Mouse (Mus musculus): ENCODE measurements around the gene Mettl8.

Mettl8 gene

DNA sequence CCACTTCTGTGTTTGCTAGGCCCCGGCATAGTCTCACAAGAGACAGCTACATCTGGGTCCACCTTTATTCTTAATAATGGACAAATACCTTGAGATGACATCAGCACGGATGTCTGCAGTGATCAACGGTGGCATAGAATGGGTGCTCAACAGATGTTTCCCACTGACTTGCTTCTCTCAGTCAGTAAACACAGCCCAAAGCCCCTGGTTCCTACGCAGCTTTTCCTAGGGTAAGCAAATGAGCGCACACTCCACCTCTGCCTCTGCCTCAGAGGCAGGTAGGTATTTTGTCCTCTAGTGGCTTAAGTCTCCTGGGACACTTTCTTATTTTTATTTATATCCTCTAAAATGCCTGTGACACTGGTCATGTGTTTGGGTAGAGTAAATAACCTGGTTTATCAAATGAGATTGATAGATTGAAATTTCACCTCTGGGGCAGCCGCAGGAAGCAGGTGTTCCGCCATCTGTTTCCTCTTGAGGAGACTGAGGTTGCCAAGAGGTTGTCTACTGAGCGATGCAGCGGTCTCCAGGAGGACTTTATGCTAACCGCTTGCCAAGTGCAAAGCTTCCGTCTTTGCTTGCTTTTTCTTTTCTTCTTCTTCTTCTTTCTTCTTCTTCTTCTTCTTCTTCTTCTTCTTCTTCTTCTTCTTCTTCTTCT lies 124.6 kb downstream of the Mettl8 start:
- no peak for DNase-seq (ENCODE audit: low spot score)

DNA sequence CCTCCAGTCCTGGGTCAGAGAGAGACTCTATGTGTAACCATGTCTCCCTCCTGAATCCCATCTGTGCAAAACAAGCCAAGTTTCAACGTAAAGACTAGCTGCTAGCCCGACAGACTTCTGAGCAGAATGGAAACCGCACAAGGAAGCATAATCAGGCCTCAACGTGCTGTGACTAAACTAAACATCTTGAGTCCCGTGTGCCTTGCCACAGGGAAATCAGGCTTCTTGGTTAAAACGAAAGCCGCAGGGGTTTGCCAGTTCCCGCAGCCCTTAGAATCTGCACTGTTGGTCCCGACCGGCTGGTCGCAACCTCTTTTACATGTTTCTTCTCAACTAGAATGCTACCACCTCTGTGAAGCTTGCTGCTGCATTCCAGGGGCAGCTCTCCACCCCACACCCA lies 125.7 kb downstream of the Mettl8 start:
- no peak for DNase-seq (ENCODE audit: low spot score)

DNA sequence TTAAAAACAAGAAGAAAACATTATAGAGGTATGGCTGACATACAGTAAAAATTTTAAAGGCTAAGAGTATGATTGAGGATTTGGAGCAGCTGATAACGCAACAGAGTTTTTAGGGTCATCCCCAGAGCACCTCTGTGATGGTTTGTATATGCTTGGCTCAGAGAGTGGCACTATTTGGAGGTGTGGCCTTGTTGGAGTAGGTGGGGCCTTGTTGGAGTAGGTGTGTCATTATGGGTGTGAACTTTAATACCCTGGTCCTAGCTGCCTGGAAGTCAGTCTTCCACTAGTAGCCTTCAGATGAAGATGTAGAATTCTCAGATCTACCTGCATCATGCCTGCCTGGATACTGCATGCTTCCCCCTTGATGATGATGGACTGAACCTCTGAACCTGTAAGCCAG lies 131.3 kb downstream of the Mettl8 start:
- no peak for DNase-seq (ENCODE audit: low spot score)

DNA sequence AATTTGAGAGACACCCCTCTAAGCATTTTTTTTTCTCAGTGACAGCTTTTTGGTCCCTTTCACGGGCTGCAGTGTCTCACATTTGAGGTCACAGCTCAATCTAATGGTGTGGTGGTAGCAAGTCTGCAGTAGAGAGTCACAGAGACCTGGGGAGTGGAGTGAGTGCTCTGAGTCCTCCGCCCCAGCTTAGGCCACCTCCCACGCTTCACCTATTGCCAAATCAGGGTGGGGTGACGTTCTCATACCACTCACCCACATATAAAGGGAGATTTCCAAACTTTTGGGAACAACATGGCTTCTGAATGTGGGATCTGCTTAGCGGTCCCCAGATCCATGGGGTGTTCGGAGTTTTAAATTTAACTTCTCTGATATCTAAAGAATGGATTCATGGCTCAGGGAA lies 132.6 kb downstream of the Mettl8 start:
- no peak for DNase-seq (ENCODE audit: low spot score)

DNA sequence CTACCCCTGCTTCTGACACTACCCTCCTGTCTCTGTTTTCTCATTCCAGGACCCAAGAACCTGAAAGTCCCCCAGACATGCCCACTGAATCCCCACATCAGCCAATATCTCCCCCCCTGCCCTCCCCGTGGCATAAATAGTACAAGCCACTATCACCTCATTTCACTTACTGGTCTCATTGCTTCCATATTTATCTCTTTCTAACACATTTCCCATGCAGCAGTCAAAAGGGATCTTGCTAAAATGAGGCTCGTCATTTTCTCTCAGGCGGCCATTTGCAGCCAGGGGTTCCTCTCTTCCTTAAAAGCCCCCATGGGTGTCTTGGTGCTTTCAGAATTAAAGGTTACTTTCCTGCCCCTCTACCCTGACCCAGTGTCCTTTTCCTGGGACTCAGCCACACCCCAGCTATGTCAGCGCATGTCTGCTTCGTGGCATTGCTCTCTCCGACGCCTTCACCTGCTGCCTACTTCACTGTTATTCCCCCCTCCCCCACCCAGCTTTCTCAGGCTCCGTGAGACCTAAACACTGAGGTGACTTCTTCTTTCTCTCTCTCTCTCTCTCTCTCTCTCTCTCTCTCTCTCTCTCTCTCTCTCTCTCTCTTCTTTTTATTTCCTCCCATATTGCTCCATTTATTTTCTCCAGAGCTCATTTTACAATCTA lies 134.3 kb downstream of the Mettl8 start:
- no peak for DNase-seq (ENCODE audit: low spot score)

DNA sequence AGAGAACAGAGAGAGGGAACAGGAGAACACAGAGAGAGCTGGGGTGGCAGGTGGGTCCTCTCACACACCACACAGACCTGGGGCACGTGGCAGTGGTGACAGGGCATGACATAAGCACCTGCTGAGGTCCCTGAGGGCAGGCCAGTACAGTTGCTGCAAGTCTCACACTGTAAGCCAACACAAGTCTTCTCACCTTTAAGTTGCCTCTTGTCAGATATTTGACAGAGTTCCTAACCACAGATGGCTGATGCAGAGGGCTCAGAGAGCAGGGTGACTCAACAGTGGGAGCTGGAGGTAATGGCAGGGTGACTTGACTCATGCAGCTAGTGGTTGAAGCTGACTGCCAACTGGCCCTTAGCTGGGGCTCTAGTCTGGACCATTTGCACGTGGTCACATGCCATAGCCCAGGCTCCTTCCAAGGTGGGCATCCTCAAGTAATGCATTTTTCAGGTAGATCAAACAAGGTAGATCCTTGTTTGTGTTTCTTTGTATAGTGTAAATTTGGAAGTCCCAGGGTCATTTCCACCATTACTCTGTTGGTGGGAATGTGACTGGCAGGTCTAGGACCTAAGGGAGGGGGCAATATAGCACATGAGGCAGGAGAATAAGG lies 135.4 kb downstream of the Mettl8 start:
- DNase-seq (ENCODE audit: low spot score) = no peak

DNA sequence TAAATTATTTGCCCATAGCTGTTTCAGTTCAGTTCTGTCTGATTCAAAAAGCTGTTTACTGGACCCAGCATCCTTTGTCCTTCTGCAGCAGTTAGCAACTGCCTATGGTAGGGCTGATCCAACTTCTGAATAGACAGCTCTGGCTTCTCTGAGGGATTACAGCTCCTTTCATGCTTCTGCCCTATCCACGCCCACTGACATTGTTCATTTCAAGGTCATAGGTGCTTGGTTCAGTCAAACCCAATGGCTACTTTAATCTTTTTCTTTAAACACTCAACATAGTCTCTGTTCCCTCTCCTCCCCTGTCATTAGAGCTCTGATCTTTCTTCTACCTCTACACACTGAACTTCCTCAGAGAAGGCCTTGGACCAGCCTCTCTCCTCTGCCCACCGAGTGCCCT lies 136.9 kb downstream of the Mettl8 start:
- no peak for DNase-seq (ENCODE audit: low spot score)

Measured in ovary, adult 18-20 months (tissue).